Mouse (Mus musculus) cortical plate, adult 2 months (tissue): ENCODE measurements around the gene Pi16. TPM values are rescaled to one million over a fixed set of nuclear protein-coding genes. Genes with fewer than 3 reads are reported as not detected.

ENCODE experiments used
- H3K27ac ChIP-seq: fragments of 200-500 bp; 2 replicates; pipeline ENCODE4 v1.5.1; 2012; ENCODE audit warnings: low read length, control low read depth, inconsistent platforms; ENCODE audit not compliant: insufficient read depth
- H3K4me1 ChIP-seq: fragments of 200-500 bp; 2 replicates; pipeline ENCODE4 v1.6.1; 2011; ENCODE audit warnings: low read length; ENCODE audit not compliant: control insufficient read depth, insufficient read depth
- H3K4me3 ChIP-seq: fragments of 200-500 bp; 2 replicates; pipeline ENCODE4 v1.5.1; 2011; ENCODE audit warnings: mild to moderate bottlenecking, low read length, control low read depth; ENCODE audit not compliant: insufficient read depth
- CTCF ChIP-seq: fragments of 200-500 bp; IDR thresholded peaks from 2 replicates; pipeline ENCODE4 v1.5.1; 2011; ENCODE audit warnings: mild to moderate bottlenecking, control low read depth, low read length; ENCODE audit not compliant: insufficient read depth; ENCODE audit errors: extremely low read depth
- POLR2A ChIP-seq: fragments of 200-500 bp; IDR thresholded peaks from 2 replicates; pipeline ENCODE4 v1.6.1; 2011; ENCODE audit warnings: mild to moderate bottlenecking, low read length, control low read depth; ENCODE audit not compliant: insufficient read depth; ENCODE audit errors: extremely low read depth
- polyA plus RNA-seq: library from polyadenylated mRNA; depleted of rRNA; stranded (reverse); fragments of >200 nt; gene quantifications from 2 replicates; pipeline ENCODE4 v1.2.3, GENCODE M21; 2012; rRNA removed

Gene Pi16
- polyA plus RNA-seq, 1 experiment, result 0.67 TPM

DNA sequence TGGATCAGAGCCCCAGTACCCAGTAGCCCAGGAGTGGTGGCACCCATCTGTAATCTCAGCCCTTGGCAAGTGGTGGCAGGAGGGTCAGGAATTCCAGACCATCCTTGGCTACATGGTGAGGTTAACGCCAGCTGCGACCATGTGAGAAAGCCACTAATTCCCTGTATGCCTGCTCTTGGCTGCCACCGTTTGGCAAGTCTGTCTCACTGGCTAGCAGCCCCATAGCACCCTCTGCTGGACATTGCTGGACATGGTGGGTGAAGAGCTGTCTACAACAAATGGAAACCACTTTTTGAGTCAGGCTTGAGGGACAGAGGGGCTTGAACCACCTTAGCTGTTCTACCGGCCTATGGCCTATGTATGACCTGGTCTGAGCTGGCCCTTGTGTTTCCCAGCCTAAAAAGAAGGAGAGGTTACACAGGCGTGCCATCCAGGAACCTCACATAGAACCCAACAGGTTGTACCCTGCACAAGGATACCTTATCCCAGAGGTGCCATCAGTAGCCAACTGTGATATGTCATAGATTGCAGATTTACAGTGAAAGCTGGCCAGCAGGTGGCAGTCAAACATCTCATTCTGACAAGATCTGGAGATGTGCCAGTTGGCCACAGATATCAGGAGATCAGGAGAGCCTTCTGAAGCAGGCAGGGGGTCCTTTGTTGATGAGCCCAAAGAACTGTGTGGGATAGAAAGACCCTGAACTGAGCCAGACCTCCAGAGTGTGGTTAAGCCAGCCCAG is 53.7 kb downstream of the Pi16 start:
- Histone ChIP-seq H3K4me1 (no peaks in the 10 kb centered on the region), H3K27ac (no peak overlapping the region), H3K4me3 (no peak overlapping the region)
- TF ChIP-seq POLR2A, result no peak
- peak; percentile 100 for TF ChIP-seq CTCF

DNA sequence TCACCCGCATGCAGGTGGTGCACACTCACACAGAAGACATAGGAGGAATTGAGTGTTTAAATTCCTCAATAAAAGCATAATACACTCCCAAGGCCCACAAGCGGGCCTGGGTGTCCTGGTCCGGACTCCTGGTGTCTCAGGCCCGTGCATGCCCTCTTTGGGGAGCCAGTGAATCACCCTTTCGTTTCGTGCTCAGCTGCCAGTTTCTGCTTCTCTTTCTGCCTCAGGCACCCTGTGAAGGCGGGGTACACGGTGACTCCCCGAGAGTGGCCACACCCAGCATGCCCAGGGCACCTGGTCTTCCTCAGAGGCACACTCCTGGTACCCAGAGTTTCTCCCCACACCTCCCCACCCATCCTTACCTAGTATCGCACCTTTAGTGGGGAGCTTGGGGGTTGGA is 58.4 kb downstream of the Pi16 start:
- no peak for TF ChIP-seq POLR2A
- no peak for TF ChIP-seq CTCF

DNA sequence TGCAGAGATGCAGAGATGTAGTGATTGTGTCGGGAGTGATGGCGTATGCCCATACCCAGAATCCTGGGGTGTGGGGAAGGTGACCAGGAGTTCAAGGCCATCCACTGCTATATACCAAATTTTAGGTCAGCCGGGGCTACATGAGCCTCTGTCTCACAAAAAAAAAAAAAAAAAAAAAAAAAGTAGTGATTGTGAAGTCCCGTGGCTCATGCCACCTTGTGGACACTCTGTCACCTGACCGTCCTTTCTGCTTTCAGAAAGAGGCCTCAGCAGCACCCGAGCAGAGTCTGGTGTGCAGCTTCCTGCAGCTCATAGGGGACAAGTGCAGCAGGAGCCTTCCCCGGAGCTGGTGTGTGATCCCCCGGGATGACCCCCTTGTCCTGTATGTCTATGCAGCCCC is 60.6 kb downstream of the Pi16 start:
- no peak overlapping the region for H3K4me3 ChIP-seq
- no peak overlapping the region for H3K27ac ChIP-seq
- TF ChIP-seq CTCF, result no peak
- TF ChIP-seq POLR2A, result no peak
- H3K4me1 ChIP-seq, result no peaks in the 10 kb centered on the region

More for the DNA sequence above, 58.4 kb downstream of the Pi16 start:
- Histone ChIP-seq H3K4me1 (no peaks in the 10 kb centered on the region), H3K27ac (no peak overlapping the region), H3K4me3 (no peak overlapping the region)

Other genes starting within 250 kb of the Pi16 start
- gene Cdkn1a, start 226.7 kb upstream of the Pi16 start, polyA plus RNA-seq, result 15.5 and 17.7 TPM in 2 replicates
- gene Rab44, start 203.5 kb upstream of the Pi16 start, polyA plus RNA-seq, result 0.13 and 0.19 TPM in 2 replicates
- gene Cpne5, start 79.5 kb upstream of the Pi16 start, polyA plus RNA-seq, result 91.3 and 107 TPM in 2 replicates
- 22.3 and 23.5 TPM in 2 replicates for gene Ppil1, start 53.5 kb upstream of the Pi16 start, polyA plus RNA-seq
- 83.8 and 92.1 TPM in 2 replicates for gene BC004004, start 48.9 kb upstream of the Pi16 start, polyA plus RNA-seq
- 586 and 591 TPM in 2 replicates for gene Mtch1, start 30.3 kb downstream of the Pi16 start, polyA plus RNA-seq
- gene Fgd2, start 43.2 kb downstream of the Pi16 start, polyA plus RNA-seq, result 16.8 and 17.0 TPM in 2 replicates
- gene Pim1, start 173.1 kb downstream of the Pi16 start, polyA plus RNA-seq, result 3.5 and 3.8 TPM in 2 replicates
- gene Gm17657, start 232.0 kb downstream of the Pi16 start, polyA plus RNA-seq, result not detected in 2 replicates
- gene Tbc1d22b, start 232.1 kb downstream of the Pi16 start, polyA plus RNA-seq, result 36.5 and 39.5 TPM in 2 replicates
- 0.36 and 0.38 TPM in 2 replicates for gene Tmem217, start 234.7 kb downstream of the Pi16 start, polyA plus RNA-seq